Mouse (Mus musculus): ENCODE results near the gene Cpe.
"Not testable (repeated sequence)": the region's sequence is repeated elsewhere in the genome, so short reads cannot be mapped to it uniquely, and the experiment has no call there.

Cpe gene

DNA sequence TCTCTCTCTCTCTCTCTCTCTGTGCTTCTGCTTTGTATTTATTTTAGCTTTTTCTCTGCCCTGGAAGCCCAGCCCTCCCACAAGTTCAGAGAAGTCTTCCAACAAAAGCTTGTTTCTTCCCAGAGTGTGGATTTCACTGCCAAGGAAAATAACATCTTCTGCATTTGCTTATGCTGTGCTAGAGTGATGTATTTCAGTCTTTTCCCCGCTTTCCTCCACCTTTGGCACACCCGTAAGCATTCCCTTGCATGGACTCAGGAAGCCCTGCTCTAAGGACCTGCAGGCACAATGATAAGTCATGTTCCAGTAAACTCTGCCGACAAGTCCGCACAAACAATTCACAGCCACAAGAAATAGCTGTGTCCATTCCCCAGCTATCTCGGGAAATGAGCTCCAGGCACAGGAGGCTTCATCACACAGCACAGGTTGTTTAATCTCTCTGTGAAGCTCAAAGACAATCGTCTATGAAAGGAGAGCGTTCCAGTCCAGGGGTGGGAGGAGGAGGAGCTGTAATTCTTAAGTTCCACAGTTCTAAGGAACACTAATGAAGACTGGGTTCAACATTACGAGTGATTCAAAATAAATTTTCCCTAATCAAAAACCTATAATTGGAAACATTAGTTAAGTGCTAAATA is 17.8 kb downstream of the Cpe start:
- peak; percentile 88 for DNase-seq (ENCODE audit: low read depth)

DNA sequence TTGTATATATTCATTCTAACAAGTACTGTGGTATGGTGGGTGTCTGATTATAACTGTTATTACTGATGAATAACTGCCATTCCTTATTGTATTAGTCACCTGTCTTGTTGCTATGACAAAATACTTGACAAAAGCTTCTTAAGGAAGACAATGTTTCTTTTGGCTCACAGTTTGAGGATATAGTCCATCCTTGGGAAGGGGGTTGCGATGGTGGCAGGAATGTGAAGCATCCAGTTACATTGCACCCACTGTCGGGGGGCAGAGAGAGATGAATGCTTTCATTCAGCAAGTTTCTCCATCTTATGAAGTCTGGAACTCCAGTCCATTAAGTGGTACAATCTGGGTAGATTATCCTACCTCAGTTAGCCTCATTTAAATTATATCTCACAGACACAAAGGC is 19.9 kb downstream of the Cpe start:
- peak; percentile 33 for DNase-seq (ENCODE audit: low read depth)

DNA sequence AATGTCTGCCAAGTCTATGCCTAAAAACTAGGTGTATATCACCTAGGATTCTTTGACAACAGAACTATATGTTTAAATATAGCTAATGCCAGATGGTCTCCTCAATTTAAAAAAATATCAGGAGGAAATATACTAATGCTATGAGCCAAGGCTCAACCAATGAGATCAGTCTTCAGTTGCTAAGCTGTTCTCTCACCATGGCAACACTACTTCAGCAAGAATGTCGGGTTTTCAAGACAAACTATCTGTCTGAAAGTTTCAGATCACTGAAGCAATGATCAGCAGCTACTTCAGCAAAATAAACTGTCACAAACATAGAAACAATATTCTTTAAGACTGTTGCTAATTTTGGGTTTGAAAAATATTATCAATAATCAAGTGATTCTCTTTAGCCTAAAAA is 20.9 kb downstream of the Cpe start:
- no peak for DNase-seq (ENCODE audit: low read depth)

DNA sequence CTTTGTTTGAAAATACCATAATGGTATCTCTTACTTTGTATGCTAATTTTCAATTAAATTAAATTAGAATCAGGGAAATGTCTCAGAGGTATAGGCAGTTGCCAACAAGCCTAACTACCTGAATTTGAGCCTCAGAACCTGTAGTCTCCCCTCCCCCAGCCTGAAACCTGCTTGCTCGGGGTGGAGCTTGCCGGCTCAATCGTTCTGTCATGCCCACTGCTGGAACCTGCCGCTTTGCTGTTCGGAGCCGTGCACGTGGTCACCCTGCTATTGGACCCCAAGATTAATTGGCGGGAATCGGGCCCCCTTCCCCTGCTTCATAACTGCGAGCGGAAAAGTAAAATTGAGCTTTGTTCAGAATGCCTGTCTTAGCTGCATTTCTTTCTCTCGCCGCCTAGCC is 26.5 kb downstream of the Cpe start:
- DNase-seq (ENCODE audit: low read depth), result not testable (repeated sequence)

DNA sequence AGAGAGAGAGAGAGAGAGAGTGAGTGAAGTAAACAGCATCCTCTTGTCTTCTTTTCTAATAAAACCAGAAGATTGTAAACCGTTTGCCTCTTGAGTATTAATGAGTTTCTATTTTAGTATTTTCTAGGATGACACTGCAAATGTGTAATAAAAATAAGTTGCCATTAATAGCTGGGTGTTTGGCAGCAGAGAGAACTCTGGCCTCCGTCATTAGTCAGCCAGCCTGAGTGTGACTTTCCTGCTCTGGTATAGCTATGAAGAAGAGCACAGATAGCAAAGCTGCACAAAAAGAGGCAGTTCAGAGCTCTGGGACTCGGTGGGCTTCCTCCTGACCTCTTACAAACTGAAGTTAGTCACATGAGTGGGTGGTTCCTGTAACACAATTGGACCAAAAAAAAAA is 27.3 kb downstream of the Cpe start:
- no peak for DNase-seq (ENCODE audit: low read depth)

DNA sequence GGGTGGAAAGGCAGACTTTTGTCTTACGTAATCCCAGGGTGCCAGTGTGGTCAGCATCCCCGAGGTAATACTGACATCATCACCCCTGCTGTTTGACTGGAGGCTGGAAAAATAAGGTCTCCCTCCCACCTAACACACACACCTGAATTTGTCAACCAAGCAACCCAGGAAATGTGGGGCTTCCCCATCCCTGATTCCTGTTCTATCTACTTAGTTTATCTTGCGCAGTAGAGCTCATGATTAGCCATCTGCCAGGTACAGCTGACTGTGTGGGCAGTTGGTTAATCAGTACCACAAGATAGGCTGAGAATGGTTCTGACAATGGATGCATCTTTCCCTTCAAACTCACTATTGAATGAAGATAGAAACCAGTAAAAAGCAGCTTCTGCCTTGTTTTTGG is 28.0 kb downstream of the Cpe start:
- no peak for DNase-seq (ENCODE audit: low read depth)

DNA sequence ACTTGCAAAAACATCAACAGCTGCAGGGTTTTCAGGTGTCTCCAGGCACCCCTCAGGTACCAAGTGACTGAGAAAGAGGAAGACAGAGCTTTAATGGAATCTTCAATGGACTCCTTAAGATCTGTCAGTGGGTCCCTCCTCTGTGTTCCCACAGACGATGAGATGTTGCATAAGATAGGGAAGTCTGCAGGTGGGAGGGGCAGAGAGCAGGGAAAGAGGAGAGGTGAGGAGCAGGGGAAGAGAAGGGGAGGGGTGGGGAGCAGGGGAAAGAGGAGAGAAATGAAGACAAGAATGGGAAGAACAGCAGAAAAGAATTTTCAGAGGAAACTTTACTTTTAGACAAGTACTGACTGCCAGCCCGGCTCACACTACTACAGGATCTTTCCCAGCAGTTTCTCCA is 28.5 kb downstream of the Cpe start:
- DNase-seq (ENCODE audit: low read depth), result no peak

DNA sequence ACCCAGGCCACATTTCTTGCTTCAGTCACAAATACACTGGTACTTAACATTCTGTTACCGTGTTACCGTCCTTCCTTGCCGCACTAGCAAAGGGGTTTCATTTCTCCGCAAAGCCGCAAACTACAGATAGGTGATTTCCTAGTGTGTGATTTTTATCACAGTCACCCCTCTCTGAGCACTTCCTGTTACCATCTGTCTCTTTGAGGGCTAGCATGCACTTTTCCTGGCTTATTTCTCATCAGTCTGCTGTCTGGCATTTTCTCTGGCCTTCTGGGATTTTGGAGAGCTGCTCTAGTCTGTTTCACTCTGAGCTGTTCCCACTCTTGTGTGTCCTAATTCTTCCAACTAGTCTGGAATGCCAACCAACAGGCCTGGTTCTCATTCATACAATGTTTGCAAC is 33.8 kb downstream of the Cpe start:
- DNase-seq (ENCODE audit: low read depth), result peak; percentile 47

DNA sequence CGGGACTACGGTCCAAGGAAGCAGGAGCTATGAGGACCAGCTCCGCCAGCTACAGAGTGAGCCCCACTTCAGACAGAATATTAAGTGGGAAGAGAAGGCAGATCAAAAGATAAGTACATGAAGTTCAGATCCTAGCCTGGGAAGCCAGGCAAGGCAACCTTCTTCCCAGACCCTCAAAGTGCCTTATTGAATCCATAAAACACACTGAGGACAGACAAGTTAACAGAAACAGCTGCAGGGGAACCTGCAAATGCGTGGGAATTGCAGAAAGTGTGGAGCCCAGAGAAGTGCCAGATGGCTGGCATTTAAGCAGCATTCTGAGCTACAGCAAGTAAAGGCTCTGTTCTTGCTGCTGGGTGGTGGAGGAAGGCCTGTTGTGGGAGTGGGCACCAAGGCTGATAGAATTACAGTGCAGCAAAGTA is 34.9 kb downstream of the Cpe start:
- DNase-seq (ENCODE audit: low read depth), result no peak

DNA sequence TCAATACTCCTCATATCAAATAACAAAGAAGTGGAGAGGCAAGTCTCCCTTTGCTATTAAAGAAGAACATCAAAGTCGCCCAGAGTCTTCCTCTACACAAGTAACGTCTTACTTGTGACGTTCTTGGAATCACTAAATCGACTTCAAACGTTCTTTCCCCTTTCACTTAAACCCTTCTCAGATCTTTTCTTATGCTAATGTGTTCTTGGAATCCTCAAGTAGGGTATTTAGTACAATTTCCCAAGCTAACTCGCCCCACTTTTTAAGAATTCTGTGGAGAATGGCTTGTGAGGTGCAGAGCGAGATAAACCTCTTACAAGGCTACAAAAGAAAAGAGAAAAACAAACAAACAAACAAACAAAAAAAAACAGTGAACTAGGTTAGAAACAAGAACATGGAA is 35.3 kb downstream of the Cpe start:
- DNase-seq (ENCODE audit: low read depth), result no peak

DNA sequence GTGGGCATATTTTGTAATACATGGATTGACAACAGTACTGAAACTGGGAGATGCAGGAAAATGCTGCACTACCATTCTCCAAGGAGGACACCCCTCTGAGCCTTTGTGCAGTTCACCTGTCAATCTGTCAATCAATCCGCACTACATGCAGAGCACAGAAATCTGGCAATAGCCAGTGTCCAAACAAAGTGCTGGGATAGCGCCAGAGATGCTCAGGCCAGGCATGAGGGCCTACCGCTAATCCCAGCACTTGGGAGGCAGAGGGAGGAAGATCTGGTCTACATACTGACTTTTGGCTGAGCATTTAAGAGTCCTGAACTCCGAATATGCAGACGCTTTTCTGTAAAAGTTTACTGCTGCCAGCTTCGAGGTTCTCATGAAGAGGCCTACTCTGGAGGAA is 37.0 kb downstream of the Cpe start:
- no peak for DNase-seq (ENCODE audit: low read depth)

DNA sequence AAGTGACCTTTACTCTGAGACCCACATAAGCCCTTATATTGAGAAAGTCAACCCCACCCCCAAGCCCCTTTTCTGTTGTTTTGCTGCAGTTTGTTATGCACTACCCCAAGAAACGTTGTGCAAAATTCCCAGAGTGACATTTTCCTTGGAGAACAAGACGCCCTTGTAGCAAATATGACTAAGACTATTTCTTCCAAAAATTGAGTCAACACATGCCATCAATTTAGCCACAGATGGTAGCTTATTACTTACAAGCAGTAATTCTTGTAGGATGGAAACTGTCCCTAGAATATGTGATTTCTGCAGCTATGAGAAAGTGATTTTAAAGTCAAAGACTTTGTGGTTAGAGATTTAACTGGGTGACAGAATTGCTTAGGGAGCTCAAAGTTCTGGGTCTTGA is 37.8 kb downstream of the Cpe start:
- DNase-seq (ENCODE audit: low read depth), result no peak

DNA sequence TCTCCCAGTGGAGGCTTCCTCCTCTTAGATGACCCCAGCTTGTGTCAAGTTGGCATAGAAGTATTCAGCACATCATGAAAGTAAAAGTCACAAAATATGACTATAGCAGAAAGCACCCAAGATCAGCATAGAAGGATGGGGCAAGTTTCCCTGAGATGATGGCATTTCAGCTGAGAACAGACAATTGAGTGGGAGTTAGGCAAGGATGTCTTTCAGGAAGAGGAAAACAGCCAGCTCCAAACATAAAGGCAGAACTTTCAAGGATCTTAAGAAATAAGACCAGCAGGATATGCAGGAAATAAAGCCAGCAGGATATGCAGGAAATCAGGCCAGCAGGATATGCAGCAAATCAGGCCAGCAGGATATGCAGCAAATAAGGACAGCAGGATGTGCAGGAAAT is 40.6 kb downstream of the Cpe start:
- DNase-seq (ENCODE audit: low read depth), result no peak

DNA sequence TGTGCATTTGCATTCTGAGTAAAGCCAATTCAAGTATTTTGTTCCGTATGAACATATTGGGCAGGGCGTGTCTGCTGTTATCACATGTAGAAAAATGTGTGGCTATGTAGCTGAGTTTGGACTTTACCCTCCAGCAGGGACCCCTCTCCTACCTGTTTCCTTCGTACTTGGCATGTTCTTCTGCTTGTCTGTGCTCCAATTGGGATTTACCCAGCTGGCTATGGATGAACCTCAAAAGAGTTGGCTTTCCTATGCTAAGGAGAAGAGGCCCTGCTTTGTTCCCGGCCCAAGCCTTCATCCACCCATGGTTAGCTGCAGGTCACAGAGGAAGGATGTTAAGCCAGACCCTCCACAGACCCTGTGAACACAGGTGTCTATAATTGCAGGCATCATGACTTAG is 44.8 kb downstream of the Cpe start:
- no peak for DNase-seq (ENCODE audit: low read depth)

DNA sequence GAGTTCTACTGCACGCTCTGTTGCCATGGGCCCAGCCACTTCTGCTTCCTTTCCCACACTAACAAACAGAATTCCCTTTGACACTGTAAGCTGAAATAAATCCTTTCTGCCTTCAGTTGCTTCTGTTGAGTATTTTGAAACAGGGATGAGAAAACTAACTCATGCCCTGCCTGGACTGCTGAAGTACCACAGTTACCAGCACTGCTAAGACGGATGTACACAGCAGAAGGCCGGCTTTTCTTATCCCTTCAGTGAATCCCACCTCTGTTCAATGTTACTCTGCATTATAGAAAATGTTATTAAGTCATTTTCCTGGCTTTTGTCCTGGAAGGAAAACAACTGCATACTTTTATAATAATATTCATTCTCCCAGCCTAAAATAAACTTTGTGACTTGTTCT is 45.7 kb downstream of the Cpe start:
- no peak for DNase-seq (ENCODE audit: low read depth)

DNA sequence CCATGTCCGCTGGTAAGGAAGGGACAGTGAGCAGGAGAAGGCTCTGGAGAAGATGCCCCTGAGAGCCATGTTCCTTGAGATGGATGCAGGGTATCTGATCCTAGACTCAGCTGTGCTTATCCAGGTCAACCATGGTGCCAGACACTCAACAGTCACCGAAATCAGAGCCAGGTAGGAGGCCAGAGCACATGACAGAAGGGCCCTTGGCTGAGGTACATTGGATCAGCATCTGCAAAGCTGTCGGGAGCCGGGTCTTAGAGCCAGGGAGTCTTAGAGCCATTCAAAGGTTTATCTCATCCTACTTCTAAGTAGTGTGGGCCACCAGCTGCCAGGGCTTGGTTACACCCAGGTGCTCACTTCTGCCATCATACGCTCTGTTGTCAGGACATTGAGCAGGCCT is 46.4 kb downstream of the Cpe start:
- DNase-seq (ENCODE audit: low read depth), result no peak

DNA sequence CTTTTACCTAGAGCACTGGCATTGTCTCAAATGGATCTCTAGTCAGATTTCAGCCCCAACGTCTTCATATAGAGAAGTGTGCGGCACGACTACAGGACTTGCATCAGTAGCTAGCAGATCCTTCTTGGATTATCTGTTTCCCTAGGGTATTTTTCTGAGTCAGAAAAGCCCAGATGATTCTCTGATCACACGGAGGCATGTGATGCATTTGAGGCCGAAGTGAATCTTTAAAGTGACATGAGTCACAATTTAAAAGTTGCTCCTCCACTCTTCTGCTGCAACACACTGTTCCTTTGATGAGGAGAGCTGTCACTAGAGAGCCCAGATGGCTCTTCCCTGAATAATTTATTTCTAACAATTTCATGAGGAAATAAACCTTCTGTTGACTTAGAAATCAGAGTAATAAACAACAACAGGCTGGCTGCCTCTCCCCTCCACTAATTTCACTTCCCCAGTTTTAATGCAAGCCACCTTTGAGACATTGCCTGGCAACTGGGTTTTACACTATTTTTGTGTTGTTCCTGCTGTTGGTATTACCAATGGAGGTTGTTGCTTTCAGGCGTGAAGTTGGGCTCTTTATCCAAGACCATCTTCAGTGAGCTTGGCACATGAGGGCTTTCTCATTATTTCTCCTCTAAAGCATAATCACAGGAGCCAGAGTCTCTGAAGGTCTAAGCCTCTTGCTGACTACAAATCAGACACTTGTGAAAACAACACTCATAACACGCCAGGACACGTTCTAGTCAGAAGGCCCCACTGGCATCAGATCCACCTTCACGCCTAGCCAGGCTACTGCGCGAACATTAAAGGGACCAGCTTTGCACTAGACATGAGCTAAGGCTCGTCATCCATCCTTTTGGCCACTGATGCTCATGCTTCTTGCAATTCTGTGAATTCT is 48.5 kb downstream of the Cpe start:
- peak; percentile 55 for DNase-seq (ENCODE audit: low read depth)

DNA sequence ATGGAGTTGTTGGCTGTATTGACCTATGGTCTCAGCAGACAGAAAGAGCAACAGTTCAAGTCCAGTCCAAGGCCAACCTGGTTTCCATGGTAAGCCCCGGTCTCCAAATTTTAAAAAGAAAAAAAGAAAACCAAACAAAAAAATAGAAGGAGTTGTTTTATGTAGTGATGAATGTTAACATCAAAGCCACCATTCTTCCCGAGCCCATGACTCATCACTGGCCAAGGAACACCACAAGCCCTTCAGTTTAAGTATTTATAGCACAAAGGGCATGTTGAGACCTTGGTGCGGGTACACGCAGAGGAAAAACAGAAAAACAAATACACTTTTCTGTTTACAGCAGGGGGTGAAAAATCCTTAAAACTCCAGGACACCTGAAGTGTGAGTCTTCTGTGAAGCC is 49.5 kb downstream of the Cpe start:
- DNase-seq (ENCODE audit: low read depth), result peak; percentile 76

DNA sequence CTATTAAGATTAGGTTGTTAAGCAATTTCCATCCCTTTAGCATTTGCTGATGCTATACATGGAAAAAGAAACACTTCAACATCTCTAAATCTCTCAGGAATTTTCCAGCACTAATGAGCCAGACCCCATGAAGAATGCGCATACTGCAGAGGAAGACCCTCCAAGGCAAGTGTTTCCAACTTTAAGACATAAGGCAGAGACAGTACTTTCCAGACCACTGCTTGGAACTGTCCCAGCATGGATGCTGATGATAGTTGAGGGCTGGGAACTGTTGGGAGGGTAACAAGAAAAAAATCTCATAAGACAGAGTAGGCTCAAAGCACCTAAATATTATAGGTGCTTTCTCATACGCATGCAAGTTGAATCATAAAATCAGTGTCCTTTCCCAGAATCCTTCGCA is 50.1 kb downstream of the Cpe start:
- DNase-seq (ENCODE audit: low read depth), result no peak

DNA sequence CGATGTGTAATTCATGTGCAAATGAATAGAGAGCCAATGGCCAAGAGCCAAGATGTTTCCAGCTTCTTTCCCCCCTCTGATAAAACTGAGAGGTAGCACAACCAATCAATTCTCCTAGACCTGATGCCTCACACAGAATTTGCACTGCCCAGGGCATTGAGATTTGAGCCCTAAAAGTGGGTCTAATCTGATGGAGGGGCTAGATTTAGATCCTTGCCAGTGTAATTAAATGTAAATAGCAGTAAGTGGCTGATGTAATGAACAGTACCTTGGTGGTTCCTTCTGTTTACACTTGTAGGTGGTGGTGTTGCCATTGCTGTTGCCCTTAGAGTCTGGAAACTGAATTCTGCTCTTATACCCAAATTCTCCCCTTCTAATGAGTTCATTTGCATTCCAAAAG is 52.3 kb downstream of the Cpe start:
- no peak for DNase-seq (ENCODE audit: low read depth)

DNA sequence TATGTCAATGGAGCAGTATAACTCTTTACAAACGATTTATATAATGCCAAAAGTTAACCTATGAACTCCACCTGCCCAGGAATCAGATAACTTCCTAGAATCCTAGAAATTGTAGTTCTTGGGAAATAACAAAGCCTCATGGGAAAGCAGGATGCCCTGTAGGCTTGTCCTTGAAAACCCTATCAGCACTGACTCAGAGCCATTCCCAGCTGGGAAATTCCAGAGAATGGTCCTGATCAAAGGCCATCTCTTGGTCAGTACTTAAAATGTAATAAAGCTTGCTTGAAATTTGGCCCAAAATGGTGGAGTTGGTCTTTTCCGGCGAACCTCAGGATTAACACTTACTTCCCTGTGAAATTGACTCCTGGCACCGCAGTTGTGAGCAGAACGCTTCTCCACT is 53.2 kb downstream of the Cpe start:
- DNase-seq (ENCODE audit: low read depth), result no peak

DNA sequence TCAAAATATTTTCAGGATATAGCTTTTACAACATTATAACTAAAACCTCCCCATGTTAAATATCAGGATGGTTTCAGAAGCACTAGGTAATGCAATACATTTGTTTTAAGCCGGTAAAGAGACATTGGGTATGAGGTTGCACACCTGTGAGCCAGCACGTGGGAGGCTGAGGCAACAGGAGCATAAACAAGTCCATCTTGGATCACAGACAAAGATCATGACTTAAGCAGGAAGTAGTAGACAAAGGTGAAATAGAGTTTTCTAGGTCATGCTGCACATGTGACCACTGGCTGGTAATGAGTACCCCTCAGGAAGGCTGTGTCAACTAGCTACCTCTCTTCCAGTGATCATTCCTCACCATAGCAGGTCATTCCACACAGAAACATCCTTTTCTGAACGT is 58.0 kb downstream of the Cpe start:
- no peak for DNase-seq (ENCODE audit: low read depth)

DNA sequence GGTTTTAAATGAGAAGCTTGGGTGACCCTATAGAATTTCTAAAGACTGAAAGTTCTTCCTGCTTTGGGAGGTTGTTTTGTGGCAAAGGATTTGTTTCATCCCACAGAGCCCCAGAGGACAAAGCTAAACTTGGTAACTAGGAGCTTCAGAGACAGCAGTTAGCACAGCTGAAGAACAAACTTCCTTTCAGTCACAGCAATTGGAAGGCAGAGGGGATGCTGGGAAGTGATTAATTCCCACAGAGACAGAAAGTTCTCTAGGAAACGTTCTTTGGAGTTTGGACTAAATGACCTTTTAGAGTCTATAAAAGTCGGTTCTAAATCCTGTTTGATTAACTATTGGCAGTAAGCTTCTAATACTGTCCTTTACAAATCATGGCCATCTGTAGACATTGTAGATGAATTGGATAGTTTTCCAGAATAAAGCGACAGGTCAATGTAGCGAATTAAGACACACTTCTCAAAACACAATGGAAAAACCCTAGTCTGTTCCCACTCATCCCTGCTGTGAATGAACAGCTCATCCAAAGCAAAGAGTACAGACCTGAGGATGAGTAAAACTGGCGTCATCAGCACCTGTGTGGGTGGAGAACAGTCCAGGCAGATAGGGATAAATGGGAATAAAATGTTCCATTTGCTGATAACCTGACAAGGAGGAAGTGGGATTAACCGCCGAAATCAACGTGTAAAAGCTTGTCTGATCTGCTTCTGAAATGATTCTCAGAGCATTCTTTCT is 58.6 kb downstream of the Cpe start:
- no peak for DNase-seq (ENCODE audit: low read depth)
